Mouse (Mus musculus) kidney, adult 2 months (tissue): ENCODE results near the gene Ap5s1. TPM values are rescaled to one million over a fixed set of nuclear protein-coding genes. Genes with fewer than 3 reads are reported as not detected.
A peak's percentile ranks its signal among the peaks of the same experiment; 100 is the strongest.

ENCODE experiments used
- DNase-seq: peaks from one replicate; pipeline ENCODE4 v3.0.0; 2021
- H3K27ac ChIP-seq: fragments of 200-500 bp; 2 replicates; pipeline ENCODE4 v1.5.1; 2012; ENCODE audit warnings: low read depth, low read length, control low read depth, inconsistent platforms; ENCODE audit not compliant: insufficient read depth
- H3K27me3 ChIP-seq: fragments of 200-500 bp; replicated peaks from 2 replicates; pipeline ENCODE4 v1.6.1; 2012; ENCODE audit warnings: mild to moderate bottlenecking, moderate library complexity, low read length, inconsistent platforms; ENCODE audit not compliant: control insufficient read depth, insufficient read depth
- H3K36me3 ChIP-seq: fragments of 200-500 bp; 2 replicates; pipeline ENCODE4 v1.6.1; 2012; ENCODE audit warnings: mild to moderate bottlenecking, moderate library complexity, low read length, inconsistent platforms; ENCODE audit not compliant: control insufficient read depth, insufficient read depth
- H3K4me1 ChIP-seq: fragments of 200-500 bp; 2 replicates; pipeline ENCODE4 v1.6.1; 2011; ENCODE audit warnings: low read length; ENCODE audit not compliant: control insufficient read depth, insufficient read depth
- H3K4me3 ChIP-seq: fragments of 200-500 bp; 2 replicates; pipeline ENCODE4 v1.5.1; 2011; ENCODE audit warnings: mild to moderate bottlenecking, low read depth, low read length, control low read depth; ENCODE audit not compliant: insufficient read depth
- CTCF ChIP-seq: fragments of 200-500 bp; conservative IDR thresholded peaks from 2 replicates; pipeline ENCODE4 v1.5.1; 2011; ENCODE audit warnings: low read depth, mild to moderate bottlenecking, control low read depth, low read length, moderate library complexity, mixed read lengths; ENCODE audit not compliant: insufficient read depth, insufficient read length
- POLR2A ChIP-seq: fragments of 200-500 bp; IDR thresholded peaks from one replicate; pipeline ENCODE4 v1.6.1; 2011; ENCODE audit warnings: low read depth, low read length, control low read depth
- WGBS: fragments of 180-500 bp; shearing (Covaris S2); methylation state at CpG from one replicate; pipeline ENCODE4 v1.1.7; 2018; 5-methylcytosine and 5-hydroxymethylcytosine counted together
- polyA plus RNA-seq: library from polyadenylated mRNA; depleted of rRNA; stranded (reverse); fragments of >200 nt; gene quantifications from 2 replicates; pipeline ENCODE4 v1.2.3, GENCODE M21; 2012

Gene Ap5s1
- polyA plus RNA-seq, 1 experiment, result 48.5 TPM

DNA sequence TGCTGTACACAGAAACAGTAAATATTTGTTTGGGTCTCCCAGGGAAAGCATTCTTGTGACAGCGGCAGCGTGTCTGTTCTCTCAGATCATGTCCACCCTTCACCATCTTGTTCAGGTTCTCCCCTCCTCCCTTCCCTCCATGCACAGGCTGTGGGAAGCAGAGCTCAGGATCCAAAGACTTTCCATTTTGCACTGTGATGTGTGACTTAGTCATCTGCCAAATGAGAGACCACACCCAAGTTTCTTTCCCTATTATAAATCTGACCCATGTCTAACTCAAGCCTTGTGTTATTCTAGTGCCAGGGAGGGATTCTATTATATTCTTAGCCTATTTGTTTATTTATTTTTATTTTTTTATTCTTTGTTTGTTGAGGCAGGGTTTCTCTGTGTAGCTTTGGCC, 1.5 kb downstream of the Ap5s1 start:
- no peak overlapping the region for H3K27ac ChIP-seq
- no peak for DNase-seq
- H3K4me3 ChIP-seq, result no peak overlapping the region
- peaks cover 16% of the 10 kb centered on the region; the same call in 1 of the 2 replicates for H3K4me1 ChIP-seq
- WGBS, result 96% methylated on average over 2 of the region's 2 CpGs
- no peaks in the 10 kb centered on the region for H3K36me3 ChIP-seq
- TF ChIP-seq POLR2A (no peak), CTCF (no peak)
- no peaks in the 10 kb centered on the region for H3K27me3 ChIP-seq

DNA sequence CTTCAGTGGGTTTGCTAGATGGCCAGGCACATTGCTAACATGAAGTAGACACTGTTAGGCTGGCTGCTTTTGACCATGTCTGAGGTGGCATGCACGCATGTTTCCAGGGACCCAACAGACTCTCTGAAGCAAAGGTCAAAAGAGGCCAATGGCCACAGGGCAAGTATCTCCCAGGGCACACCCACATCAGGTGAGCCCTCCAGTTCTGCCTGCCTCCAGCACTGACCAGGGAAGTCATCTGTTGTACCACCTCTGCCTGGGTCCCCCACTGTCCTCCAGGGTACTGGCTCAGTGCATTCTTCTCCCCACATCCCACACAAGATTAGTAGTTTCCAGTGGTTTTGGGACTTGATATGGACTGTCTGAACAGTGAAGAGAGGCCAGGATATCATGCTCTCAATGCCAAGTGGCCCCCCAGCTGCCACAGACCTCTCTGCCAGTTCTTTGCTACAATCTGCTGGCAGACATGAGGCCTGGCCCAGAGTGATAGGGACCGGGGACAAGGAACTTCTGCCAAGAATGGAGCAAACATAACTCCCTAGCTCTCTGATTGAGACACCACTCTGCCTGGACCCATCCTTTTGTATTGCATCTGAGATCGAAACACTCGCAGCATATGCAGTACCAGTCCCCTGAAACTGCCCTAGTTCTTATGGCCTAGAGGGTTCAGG, 2.4 kb downstream of the Ap5s1 start:
- Histone ChIP-seq H3K4me1 (peaks cover 16% of the 10 kb centered on the region; the same call in 1 of the 2 replicates), H3K27ac (peak overlapping the region; percentile 98), H3K27me3 (no peaks in the 10 kb centered on the region), H3K4me3 (no peak overlapping the region), H3K36me3 (no peaks in the 10 kb centered on the region)
- TF ChIP-seq POLR2A, result no peak
- TF ChIP-seq CTCF, result no peak
- WGBS, result 68% methylated on average over 4 of the region's 4 CpGs
- peak; percentile 33 for DNase-seq

DNA sequence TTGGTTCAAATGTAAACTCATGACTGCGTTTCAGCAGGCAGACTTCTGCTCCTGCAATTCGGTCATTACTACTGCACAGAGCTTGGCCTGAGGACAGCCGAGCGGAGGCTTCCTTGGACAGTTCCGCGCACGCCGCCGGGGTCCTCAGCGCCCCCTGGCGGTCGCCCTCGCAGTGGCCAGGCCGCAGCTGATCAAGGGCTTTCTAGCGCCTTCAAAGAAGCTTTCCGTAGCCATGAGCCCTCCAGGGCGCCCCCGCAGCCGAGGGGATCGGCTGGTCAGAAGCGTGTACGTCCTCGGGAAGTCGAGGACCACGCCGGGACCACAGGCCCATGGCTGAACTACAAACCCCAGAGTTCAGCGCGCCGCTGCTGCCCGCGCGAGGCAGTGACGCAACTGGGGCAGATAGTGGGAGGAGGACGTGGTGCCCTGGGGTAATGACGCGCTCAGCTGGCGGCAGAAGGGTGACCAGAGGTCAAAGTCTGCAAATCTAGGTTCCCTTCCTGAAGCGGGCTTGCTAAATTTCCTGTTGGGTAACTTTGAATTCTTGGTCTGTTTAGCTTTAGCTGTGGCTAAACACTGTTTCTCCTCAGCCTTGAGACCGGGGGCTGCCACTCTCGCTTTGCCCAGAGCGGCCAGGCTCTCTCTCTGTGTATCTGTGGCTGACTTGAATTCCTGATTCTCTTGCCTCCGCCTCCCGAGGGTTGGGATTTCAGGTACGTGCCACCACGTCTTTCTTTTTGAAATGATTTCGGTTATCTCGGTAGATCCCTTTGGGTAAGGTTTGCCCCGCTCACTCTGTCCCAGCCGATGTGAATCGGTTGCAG, 3.3 kb downstream of the Ap5s1 start:
- peak; percentile 98 for DNase-seq
- peak overlapping the region; percentile 70 for H3K4me3 ChIP-seq
- peak overlapping the region; percentile 98 for H3K27ac ChIP-seq
- peaks cover 13% of the 10 kb centered on the region; the same call in 1 of the 2 replicates for H3K4me1 ChIP-seq
- H3K27me3 ChIP-seq, result no peaks in the 10 kb centered on the region
- TF ChIP-seq CTCF (peak; percentile 72), POLR2A (peak; percentile 78)
- H3K36me3 ChIP-seq, result no peaks in the 10 kb centered on the region
- under 1% methylated on average over 50 of the region's 50 CpGs for WGBS

DNA sequence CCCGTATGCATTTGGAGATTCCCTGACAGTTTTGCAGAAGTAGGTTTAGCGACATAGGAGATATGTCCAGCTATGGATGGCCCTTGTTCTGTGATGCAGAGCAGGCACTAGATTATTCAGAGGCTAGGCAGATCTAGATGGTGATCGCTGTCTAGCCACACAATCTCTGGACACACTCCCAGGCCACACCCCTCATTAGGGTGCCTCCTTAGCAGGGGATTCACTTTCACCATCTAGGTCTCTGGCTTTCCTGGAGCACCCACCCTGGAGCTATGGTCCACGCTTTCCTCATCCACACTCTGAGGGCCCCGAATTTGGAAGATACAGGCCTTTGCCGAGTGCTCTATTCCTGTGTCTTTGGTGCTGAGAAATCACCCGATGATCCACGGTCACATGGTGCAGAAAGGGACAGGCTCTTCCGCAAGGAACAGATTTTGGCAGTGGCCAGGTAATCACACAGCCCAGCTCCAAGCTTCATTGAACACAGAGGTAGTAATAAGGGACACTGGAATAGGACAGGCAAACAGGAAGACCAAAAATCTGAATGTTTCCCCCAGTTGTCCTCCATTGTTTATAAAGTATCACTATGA, 4.2 kb downstream of the Ap5s1 start:
- DNase-seq, result peak; percentile 49

DNA sequence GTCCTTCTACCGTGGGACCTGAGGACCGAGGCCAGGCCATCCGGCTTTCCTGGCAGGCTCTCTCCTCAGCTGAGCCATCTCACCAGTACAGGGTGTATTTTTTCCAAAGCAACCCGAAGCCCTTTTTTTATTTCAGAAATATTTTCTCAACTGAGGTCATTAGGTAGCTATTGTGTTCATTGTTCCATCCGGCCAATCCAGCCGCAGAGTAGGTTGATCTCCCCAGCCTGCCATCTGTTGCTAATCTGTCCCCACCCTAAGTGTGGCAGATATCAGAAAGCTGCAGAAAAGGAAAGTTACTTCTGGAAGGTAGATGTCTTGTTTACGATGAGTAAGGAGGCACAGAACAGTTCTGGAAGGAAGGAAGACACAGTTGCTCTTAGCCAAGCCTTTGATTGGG, 6.9 kb downstream of the Ap5s1 start:
- TF ChIP-seq CTCF (no peak), POLR2A (no peak)
- WGBS, result 90% methylated on average over 7 of the region's 7 CpGs
- Histone ChIP-seq H3K36me3 (no peaks in the 10 kb centered on the region), H3K4me3 (no peak overlapping the region), H3K27me3 (no peaks in the 10 kb centered on the region), H3K4me1 (peaks cover 19% of the 10 kb centered on the region), H3K27ac (no peak overlapping the region)
- no peak for DNase-seq

More for the DNA sequence above, 4.2 kb downstream of the Ap5s1 start:
- peak overlapping the region; percentile 98 for H3K27ac ChIP-seq
- H3K4me1 ChIP-seq, result peaks cover 18% of the 10 kb centered on the region
- H3K4me3 ChIP-seq, result peak overlapping the region; percentile 70
- H3K36me3 ChIP-seq, result no peaks in the 10 kb centered on the region
- no peak for TF ChIP-seq CTCF
- no peak for TF ChIP-seq POLR2A
- no peaks in the 10 kb centered on the region for H3K27me3 ChIP-seq
- WGBS, result 27% methylated on average over 9 of the region's 9 CpGs

DNA sequence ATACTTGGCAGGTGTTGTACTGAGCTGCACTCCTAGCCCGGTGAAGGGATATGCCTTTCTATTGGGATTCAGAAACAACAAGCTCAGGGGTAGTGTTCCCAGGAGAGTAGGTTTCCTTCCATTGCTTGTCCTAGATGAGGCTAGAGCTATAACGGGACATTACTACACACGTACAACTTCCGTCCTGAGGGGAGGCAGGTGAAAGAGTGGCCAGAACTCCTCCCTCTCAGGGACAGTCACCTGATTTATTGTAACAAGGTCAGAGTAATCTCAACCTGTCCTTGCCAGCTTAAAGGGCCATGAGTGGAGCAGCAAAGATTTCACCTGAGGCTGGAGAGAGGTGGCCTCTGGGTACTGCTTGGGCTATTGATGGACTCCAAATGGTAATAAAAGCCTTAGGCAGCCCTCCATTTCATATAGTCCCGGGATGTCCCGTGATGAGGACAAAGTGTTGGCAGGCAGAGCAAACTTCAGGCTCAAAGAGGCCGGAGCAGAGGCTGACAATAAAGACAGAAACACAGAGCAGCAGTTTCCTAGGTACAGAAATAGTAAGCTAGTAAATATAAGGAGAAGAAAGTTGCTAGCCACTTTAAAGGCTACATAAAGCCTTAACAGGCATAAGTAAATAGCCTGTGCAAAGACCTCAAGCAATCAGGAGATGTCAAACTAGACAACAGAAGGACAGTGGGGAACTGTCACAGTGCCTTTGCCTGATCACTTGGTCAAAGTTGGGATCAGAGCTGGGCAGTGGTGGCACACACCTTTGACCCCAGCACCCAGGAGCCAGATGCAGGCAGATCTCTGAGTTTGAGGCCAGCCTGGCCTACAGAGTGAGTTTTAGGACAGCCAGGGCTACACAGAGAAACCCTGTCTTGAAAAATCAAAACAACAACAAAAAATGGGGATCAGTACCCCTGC, 9.3 kb downstream of the Ap5s1 start:
- no peak overlapping the region for H3K4me3 ChIP-seq
- peak overlapping the region; percentile 48 for H3K27ac ChIP-seq
- DNase-seq, result peak; percentile 78

More for the DNA sequence above, 9.3 kb downstream of the Ap5s1 start:
- Histone ChIP-seq H3K4me1 (peaks cover 8% of the 10 kb centered on the region), H3K36me3 (no peaks in the 10 kb centered on the region), H3K27me3 (no peaks in the 10 kb centered on the region)
- 25% methylated on average over 7 of the region's 7 CpGs for WGBS
- no peak for TF ChIP-seq POLR2A
- TF ChIP-seq CTCF, result no peak
